Mouse (Mus musculus) ES-E14 (cell line): Measurements from ENCODE around the gene Fas. TPM values are rescaled to one million over a fixed set of nuclear protein-coding genes. Genes with fewer than 3 reads are reported as not detected.

Experiments
- DNase-seq: peaks from one replicate; pipeline ENCODE4 v3.0.0-alpha.2; 2013; ENCODE audit warnings: low read depth, low spot score
- H3K27ac ChIP-seq: 2 replicates; pipeline ENCODE4 v1.5.1; 2012; ENCODE audit warnings: low read depth, mild to moderate bottlenecking, low read length, moderate library complexity, mixed read lengths; ENCODE audit not compliant: poor library complexity, insufficient read depth, severe bottlenecking
- H3K36me3 ChIP-seq: 2 replicates; pipeline ENCODE4 v1.6.1; 2012; ENCODE audit warnings: mild to moderate bottlenecking, low read length, moderate library complexity, mixed read lengths; ENCODE audit not compliant: control insufficient read depth, poor library complexity, insufficient read depth, severe bottlenecking
- H3K4me1 ChIP-seq, 2 experiments: fragments of 150-350 bp in 1 of 2; sonication (generic) in 1 of 2; 2 replicates each; pipeline ENCODE4 v1.6.1; 2012; ENCODE audit warnings: low read length in 2 of 2, mild to moderate bottlenecking in 1 of 2, mixed read lengths in 1 of 2; ENCODE audit not compliant: control insufficient read depth in 2 of 2, insufficient read depth in 2 of 2, poor library complexity in 1 of 2
- H3K4me3 ChIP-seq, 2 experiments: fragments of 150-350 bp in 1 of 2; sonication (generic) in 1 of 2; 2 replicates each; pipeline ENCODE4 v1.5.1; 2012; ENCODE audit warnings: low read length in 2 of 2, low read depth in 1 of 2, mild to moderate bottlenecking in 1 of 2, mixed read lengths in 1 of 2; ENCODE audit not compliant: insufficient read depth in 1 of 2, poor library complexity in 1 of 2, severe bottlenecking in 1 of 2
- H3K9ac ChIP-seq: 2 replicates; pipeline ENCODE4 v1.6.1; 2012; ENCODE audit warnings: low read depth, mild to moderate bottlenecking, low read length, mixed read lengths; ENCODE audit not compliant: poor library complexity, insufficient read depth, severe bottlenecking
- H3K9me3 ChIP-seq: fragments of 150-350 bp; sonication (generic); 2 replicates; pipeline ENCODE4 v1.6.1; 2012; ENCODE audit warnings: low read depth, mild to moderate bottlenecking, low read length; ENCODE audit not compliant: control insufficient read depth, insufficient read depth
- CHD2 ChIP-seq: IDR thresholded peaks from 2 replicates; pipeline ENCODE4 v1.6.1; 2014; ENCODE audit warnings: mild to moderate bottlenecking, low read depth, low read length, inconsistent platforms
- HCFC1 ChIP-seq: IDR thresholded peaks from 2 replicates; pipeline ENCODE4 v1.6.1; 2012; ENCODE audit warnings: low read length, inconsistent platforms, borderline replicate concordance; ENCODE audit not compliant: insufficient read depth
- MAFK ChIP-seq: IDR thresholded peaks from 2 replicates; pipeline ENCODE4 v1.6.1; 2014; ENCODE audit warnings: mild to moderate bottlenecking, low read depth, low read length, inconsistent platforms; ENCODE audit not compliant: insufficient read depth
- ZC3H11A ChIP-seq: IDR thresholded peaks from 2 replicates; pipeline ENCODE4 v1.6.1; 2012; ENCODE audit warnings: low read depth, mild to moderate bottlenecking, inconsistent platforms, low read length, borderline replicate concordance
- ZNF384 ChIP-seq: IDR thresholded peaks from 2 replicates; pipeline ENCODE4 v1.6.1; 2012; ENCODE audit warnings: low read depth, low read length, inconsistent platforms
- in situ Hi-C, 2 experiments: fragments of 600-800 bp; cut with MboI; formaldehyde crosslinking; loops; one replicate each; pipeline ENCODE4 v1.15.1; 2025; ENCODE audit warnings: low sequenced_read_pairs in 2 of 2, inconsistent platforms in 1 of 2; ENCODE audit not compliant: unreplicated experiment in 2 of 2
- total RNA-seq: library from RNA; depleted of rRNA; stranded (reverse); fragments of 300-350 nt; gene quantifications from 2 replicates; pipeline ENCODE4 v1.2.3, GENCODE M21; 2012

Fas gene
- total RNA-seq, 1 experiment: 3.2 TPM

DNA sequence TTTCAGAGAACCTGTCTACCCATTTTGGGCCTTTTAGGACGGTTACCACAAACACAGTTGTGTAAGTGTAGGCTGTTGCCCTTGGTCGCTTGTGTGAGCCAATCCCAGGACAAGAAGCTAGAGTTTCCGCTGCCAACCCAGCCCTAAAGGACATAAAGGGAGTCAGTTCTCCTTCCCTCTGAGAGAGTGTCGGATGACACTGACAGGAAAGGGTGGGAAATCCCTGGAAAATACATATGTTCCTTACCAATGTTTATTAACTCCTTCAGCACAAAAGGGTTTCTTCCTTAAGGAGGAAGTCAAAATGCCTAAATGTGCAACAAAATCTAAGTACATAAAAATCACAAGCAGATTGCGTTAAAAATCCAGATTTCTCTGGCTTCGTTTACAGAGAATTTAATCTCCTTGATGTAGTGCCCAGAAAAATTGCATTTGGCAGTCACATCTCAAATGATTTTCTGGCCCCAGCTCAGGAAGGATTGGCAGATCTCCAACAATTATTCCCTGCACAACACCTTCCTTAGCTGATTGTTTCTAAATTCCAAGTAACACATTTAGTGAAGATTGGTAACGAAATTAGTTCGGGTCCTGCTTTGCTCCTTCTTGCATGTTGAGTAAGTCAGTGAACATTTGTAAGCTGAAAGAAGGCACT is 55.3 kb downstream of the Fas start:
- no peak for DNase-seq
- no peak overlapping the region for H3K27ac ChIP-seq

DNA sequence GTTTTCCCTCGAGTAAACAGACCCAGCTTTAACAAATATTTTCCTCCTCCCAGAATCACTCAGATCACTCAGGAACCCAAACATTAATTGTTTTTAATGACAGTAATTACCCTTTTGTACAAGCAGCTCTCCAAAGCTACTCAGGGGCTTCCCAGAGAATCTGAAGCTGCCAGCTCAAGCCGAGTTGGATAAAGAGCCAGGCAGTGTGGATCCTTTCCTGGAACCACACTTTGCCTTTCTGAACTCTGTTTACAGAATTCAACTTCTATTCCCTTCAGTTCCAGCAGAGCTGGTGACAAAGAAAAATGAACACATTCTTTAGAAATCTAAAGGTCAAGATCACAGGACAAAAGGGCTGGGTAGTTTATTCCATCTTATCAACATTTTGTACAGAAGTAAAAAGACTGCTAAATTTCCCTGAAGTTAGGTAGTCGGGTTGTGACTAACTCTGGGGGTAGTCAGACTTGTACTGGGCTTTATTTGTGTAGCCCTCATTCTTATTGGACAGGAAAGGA is 62.9 kb downstream of the Fas start:
- in situ Hi-C loops: no loop called here
- DNase-seq: no peak
- no peak overlapping the region for H3K9ac ChIP-seq
- H3K36me3 ChIP-seq: no peaks in the 10 kb centered on the region
- no peak for TF ChIP-seq ZC3H11A
- TF ChIP-seq ZNF384: no peak
- no peak overlapping the region for H3K27ac ChIP-seq
- no peak overlapping the region for H3K4me3 ChIP-seq
- H3K4me1 ChIP-seq: no peaks in the 10 kb centered on the region
- H3K9me3 ChIP-seq: no peaks in the 10 kb centered on the region

More for the DNA sequence above, 55.3 kb downstream of the Fas start:
- Histone ChIP-seq H3K4me3 (no peak overlapping the region), H3K9me3 (no peaks in the 10 kb centered on the region), H3K4me1 (no peaks in the 10 kb centered on the region), H3K9ac (no peak overlapping the region), H3K36me3 (no peaks in the 10 kb centered on the region)
- in situ Hi-C loops: loop anchor here in 1 of 2 experiments (25.0 kb wide), 1 partner anchor 317 kb away; no protein-coding TSS in a partner anchor
- TF ChIP-seq CHD2 (no peak), ZNF384 (no peak)

DNA sequence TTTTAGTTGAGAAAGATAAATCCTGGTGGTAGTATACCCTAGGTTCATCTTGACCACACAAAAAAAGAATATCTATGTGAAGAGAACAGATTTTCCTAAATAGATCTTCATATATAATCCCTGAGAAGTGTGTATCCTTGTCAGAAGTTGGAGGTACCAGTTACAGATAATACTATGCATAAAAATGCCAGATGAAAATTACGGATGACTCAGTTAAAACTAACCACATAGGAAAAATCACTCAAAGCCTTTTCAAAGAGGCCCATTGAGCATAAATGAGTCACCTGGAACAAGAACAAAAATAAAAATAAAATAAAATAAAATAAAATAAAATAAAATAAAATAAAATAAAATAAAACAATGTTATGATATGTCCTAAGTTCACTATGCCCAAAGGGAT is 72.2 kb downstream of the Fas start:
- TF ChIP-seq HCFC1: no peak
- TF ChIP-seq CHD2: no peak
- TF ChIP-seq ZNF384: no peak
- TF ChIP-seq MAFK: no peak
- TF ChIP-seq ZC3H11A: no peak
- Histone ChIP-seq H3K27ac (no peak overlapping the region), H3K4me3 (no peak overlapping the region)

DNA sequence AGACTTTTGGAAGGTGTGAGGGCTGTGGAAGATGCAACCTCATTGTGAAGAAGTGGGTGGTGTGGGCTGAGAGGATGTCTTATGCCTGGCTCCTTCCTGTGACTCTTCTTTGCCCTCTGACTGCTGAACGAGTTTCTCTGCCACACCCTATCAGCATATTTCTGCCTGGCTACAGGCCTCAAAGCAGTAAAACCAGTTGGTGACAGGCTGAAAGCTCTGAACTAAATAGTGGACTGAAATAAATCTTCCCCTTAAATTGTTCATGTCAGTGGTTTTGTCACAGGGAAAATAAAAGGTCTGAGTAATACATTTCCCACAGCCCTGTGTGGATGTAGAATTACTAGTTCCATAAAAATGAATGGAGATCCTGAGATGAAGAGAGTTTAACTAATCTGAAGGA is 79.1 kb downstream of the Fas start:
- H3K36me3 ChIP-seq: no peaks in the 10 kb centered on the region
- in situ Hi-C loops: no loop called here

More for the DNA sequence above, 72.2 kb downstream of the Fas start:
- in situ Hi-C loops: no loop called here
- DNase-seq: no peak
- Histone ChIP-seq H3K9ac (no peak overlapping the region), H3K4me1 (no peaks in the 10 kb centered on the region), H3K36me3 (no peaks in the 10 kb centered on the region), H3K9me3 (no peaks in the 10 kb centered on the region)

DNA sequence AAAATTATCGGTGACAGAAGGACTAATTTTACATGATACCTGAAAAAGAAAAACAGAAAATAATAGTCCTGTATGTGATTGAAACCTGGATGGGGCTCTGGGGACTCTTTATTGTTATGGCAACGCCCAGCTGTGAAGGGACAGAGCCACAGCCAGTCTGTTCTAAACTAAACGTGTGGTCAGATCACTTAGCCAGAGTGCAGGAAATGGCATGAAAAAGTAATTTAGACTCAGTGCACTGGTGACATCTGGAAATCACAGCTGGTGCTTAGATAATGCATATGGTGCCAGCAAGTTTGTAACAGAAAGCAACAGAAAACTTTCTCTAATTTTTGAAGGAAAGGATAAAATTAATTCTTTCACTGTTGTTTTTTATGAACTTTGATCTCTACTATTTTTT is 79.9 kb downstream of the Fas start:
- in situ Hi-C loops: no loop called here
- no peak overlapping the region for H3K9ac ChIP-seq
- TF ChIP-seq CHD2 (no peak), ZC3H11A (no peak), HCFC1 (no peak), MAFK (no peak), ZNF384 (no peak)
- no peak overlapping the region for H3K4me3 ChIP-seq
- H3K9me3 ChIP-seq: no peaks in the 10 kb centered on the region
- DNase-seq: no peak
- H3K36me3 ChIP-seq: no peaks in the 10 kb centered on the region
- 0 out of 4 replicates have a peak, but pooled peaks cover 0 to 2% of the 10 kb centered on the region in 2 experiments for H3K4me1 ChIP-seq
- no peak overlapping the region for H3K27ac ChIP-seq

More for the DNA sequence above, 79.1 kb downstream of the Fas start:
- Histone ChIP-seq H3K4me1 (0 out of 4 replicates have a peak, but pooled peaks cover 0 to 2% of the 10 kb centered on the region in 2 experiments), H3K27ac (no peak overlapping the region), H3K4me3 (no peak overlapping the region), H3K9ac (no peak overlapping the region), H3K9me3 (no peaks in the 10 kb centered on the region)
- no peak for DNase-seq
- TF ChIP-seq CHD2: no peak
- no peak for TF ChIP-seq ZNF384
- TF ChIP-seq HCFC1: no peak
- TF ChIP-seq ZC3H11A: no peak
- TF ChIP-seq MAFK: no peak
